Mouse (Mus musculus): ENCODE measurements around the gene Inka2. TPM values are rescaled to one million over a fixed set of nuclear protein-coding genes. Genes with fewer than 3 reads are reported as not detected.

The Inka2 gene
- polyA plus RNA-seq, 1 experiment from 2014 or later: 2.9 TPM

- H3K4me1 ChIP-seq (replicated peaks; ENCODE audit: control insufficient read depth, insufficient read depth): no peaks in the 10 kb centered on the region
- no peak overlapping the region for H3K4me3 ChIP-seq (ENCODE audit: low read depth, low read length)
- no peak for TF ChIP-seq CTCF (IDR thresholded peaks at IDR 0.05; ENCODE audit: low read depth)
- no peak for TF ChIP-seq EP300 (optimal IDR thresholded peaks at IDR 0.05)
- H3K4me2 ChIP-seq (replicated peaks; ENCODE audit: low read depth): no peak overlapping the region
- H3K36me3 ChIP-seq (ENCODE audit: control insufficient read depth, insufficient read depth, low read length): peaks cover 2% of the 10 kb centered on the region; the same call in 1 of the 2 replicates
- WGBS: 87% methylated on average over 7 of the region's 7 CpGs
- no peaks in the 10 kb centered on the region for H3K9me3 ChIP-seq (ENCODE audit: control insufficient read depth, low read length)
- no peak for DNase-seq (ENCODE audit: low spot score)
- H3K27me3 ChIP-seq (ENCODE audit: control insufficient read depth, insufficient read depth, low read length): no peaks in the 10 kb centered on the region
- ATAC-seq (ENCODE audit: low FRiP score, low TSS enrichment): no peak
- no peak overlapping the region for H3K9ac ChIP-seq (ENCODE audit: low read length)
- H3K27ac ChIP-seq (replicated peaks): no peak overlapping the region
These were observed 24.1 kb upstream of the Inka2 start for GRCm38 (mm10) chr3:105680346-105680745.

DNA sequence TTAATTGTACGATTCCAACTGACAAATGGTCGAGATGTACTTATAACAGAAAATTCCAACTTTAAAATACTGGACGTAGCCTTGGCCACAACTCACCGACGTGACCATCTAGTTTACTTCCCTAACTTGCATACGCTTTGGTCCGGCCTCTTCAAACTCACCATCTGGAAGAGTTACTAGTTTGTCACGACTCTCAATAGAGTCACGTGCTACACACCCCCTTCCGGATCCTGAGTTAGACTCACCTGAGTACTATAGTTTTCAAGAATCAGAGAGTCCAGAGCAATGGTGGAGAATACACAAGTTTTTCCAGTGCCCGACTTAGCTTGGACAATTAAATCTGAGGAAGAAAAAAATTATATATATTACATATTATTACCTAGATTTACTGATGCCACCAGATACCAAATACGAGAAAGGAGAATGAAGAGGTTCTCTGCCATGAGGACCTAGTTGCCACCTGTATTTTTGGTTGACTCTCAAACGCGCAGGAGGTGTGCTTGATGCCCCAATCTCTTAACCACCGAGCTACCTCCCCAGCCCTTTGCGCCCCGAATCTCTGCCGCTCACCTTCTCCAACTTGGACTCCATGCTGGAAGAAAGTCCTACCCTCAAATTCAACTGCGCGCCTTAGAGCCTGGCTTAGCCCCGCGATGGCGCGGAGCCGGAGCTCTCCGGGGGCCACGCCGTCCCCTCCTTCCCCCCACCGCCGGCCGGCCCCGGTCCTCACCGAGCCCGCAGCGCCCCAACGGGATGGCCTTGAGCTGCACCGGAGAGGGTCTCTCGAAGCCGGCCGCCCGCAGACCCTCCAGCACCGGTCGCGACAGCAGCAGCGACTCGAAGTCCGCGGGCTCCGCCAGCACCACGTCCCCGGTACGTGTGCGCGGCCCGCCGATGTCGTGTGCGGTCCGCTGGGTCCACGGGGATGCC is 17.7 kb upstream of the Inka2 start:
- H3K9me3 ChIP-seq (ENCODE audit: control insufficient read depth, low read length): no peaks in the 10 kb centered on the region

DNA sequence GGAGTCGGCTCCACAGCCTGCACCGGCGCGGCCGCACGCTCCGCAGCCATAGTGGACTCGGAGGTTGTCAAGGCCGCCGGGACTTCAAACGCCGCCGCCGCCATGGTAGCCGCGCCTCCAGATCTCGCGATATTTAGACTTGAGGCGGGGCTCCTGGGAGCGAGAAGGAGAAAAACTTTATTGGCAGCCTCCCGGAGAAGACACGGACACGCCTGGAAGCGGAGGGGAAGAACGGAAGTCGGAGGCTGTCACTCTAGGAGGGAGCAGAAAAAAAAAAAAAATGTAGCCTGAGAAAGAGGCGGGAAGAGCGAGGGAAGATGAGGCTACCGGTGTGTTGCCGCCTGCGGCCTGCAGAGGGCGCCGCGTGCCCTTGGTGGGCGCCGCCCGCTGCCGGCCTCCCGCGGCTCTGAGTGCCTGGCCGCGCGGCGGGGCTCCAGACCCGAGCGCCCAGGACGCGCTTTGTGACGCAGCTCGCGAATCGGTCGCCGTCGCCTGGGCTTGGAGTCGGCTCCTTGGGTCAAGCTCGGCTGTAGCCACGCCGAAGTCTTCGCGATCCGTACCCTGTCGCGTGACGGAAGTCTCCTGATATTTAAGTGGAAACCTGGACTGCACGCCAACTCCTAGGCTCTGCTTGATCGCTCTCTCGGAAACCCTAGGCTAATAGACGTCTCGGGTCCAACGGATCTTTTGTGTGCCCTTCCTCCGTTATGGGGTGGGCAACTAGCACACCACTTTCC is 16.9 kb upstream of the Inka2 start, which contains the start of gene Ddx20:
TSS of gene Ddx20 (minus strand) at position 251 of the 737 bp plus-strand sequence.
- no peaks in the 10 kb centered on the region for H3K9me3 ChIP-seq (ENCODE audit: control insufficient read depth, low read length)
- H3K4me1 ChIP-seq (replicated peaks; ENCODE audit: control insufficient read depth, insufficient read depth): 0 out of 2 replicates have a peak, but pooled peaks cover 3% of the 10 kb centered on the region
- H3K4me3 ChIP-seq (ENCODE audit: low read depth, low read length): peak within 1 kb of the TSS; percentile 73
- no peaks in the 10 kb centered on the region for H3K27me3 ChIP-seq (ENCODE audit: control insufficient read depth, insufficient read depth, low read length)
- H3K9ac ChIP-seq (ENCODE audit: low read length): peak within 1 kb of the TSS; percentile 78
- WGBS: under 1% methylated on average over 72 of the region's 72 CpGs
- ATAC-seq (ENCODE audit: low FRiP score, low TSS enrichment): peak; percentile 97
- H3K36me3 ChIP-seq (ENCODE audit: control insufficient read depth, insufficient read depth, low read length): no peaks in the 10 kb centered on the region
- peak within 1 kb of the TSS; percentile 81 for H3K27ac ChIP-seq (replicated peaks)
- peak; percentile 98 for DNase-seq (ENCODE audit: low spot score)
- peak within 1 kb of the TSS; percentile 86 for H3K4me2 ChIP-seq (replicated peaks; ENCODE audit: low read depth)
- TF ChIP-seq CTCF (IDR thresholded peaks at IDR 0.05; ENCODE audit: low read depth): peak; percentile 78
- peak; percentile 100 for TF ChIP-seq EP300 (optimal IDR thresholded peaks at IDR 0.05)

More for the DNA sequence above, 17.7 kb upstream of the Inka2 start:
- Histone ChIP-seq H3K36me3 (ENCODE audit: control insufficient read depth, insufficient read depth, low read length) (no peaks in the 10 kb centered on the region), H3K27ac (replicated peaks) (peak overlapping the region; percentile 41), H3K9ac (ENCODE audit: low read length) (peak overlapping the region; percentile 78), H3K4me2 (replicated peaks; ENCODE audit: low read depth) (peak overlapping the region; percentile 86), H3K4me3 (ENCODE audit: low read depth, low read length) (peak overlapping the region; percentile 73), H3K4me1 (replicated peaks; ENCODE audit: control insufficient read depth, insufficient read depth) (0 out of 2 replicates have a peak, but pooled peaks cover 3% of the 10 kb centered on the region), H3K27me3 (ENCODE audit: control insufficient read depth, insufficient read depth, low read length) (no peaks in the 10 kb centered on the region)
- WGBS: 6% methylated on average over 59 of the region's 60 CpGs
- TF ChIP-seq EP300 (optimal IDR thresholded peaks at IDR 0.05) (no peak), CTCF (IDR thresholded peaks at IDR 0.05; ENCODE audit: low read depth) (no peak)
- ATAC-seq (ENCODE audit: low FRiP score, low TSS enrichment) (no peak; the same call in none of the 2 replicates), DNase-seq (ENCODE audit: low spot score) (peak; percentile 62)

DNA sequence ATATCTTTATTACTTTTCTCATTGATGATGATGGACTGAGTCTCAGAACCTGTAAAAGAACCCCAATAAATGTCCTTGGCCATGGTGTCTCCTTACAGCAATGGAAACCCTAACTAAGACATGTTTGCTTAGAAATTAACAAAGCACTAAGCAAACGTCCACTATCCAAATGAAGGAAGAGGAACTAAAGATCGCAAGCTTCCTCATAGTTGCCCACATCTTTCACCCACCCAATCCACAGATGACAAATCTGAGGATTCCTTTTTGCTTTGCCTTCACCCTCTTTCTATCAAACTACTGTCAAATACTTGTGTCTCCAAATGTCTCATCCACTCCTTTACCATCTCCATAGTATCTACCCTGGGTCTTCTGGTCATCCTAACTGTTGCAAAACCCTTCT is 15.9 kb upstream of the Inka2 start:
- no peak overlapping the region for H3K4me3 ChIP-seq (ENCODE audit: low read depth, low read length)
- no peak for DNase-seq (ENCODE audit: low spot score)
- H3K27me3 ChIP-seq (ENCODE audit: control insufficient read depth, insufficient read depth, low read length): no peaks in the 10 kb centered on the region
- H3K27ac ChIP-seq (replicated peaks): no peak overlapping the region
- 81% methylated on average over 2 of the region's 2 CpGs for WGBS
- H3K9me3 ChIP-seq (ENCODE audit: control insufficient read depth, low read length): no peaks in the 10 kb centered on the region
- H3K4me2 ChIP-seq (replicated peaks; ENCODE audit: low read depth): no peak overlapping the region
- no peak overlapping the region for H3K9ac ChIP-seq (ENCODE audit: low read length)
- no peak for ATAC-seq (ENCODE audit: low FRiP score, low TSS enrichment)
- TF ChIP-seq CTCF (IDR thresholded peaks at IDR 0.05; ENCODE audit: low read depth) (no peak), EP300 (optimal IDR thresholded peaks at IDR 0.05) (no peak)
- H3K4me1 ChIP-seq (replicated peaks; ENCODE audit: control insufficient read depth, insufficient read depth): 0 out of 2 replicates have a peak, but pooled peaks cover 3% of the 10 kb centered on the region
- no peaks in the 10 kb centered on the region for H3K36me3 ChIP-seq (ENCODE audit: control insufficient read depth, insufficient read depth, low read length)

GRCm38 (mm10) chr3:105693327-105694080 is 10.9 kb upstream of the Inka2 start:
- no peak overlapping the region for H3K27ac ChIP-seq (replicated peaks)
- WGBS: 69% methylated on average over 14 of the region's 14 CpGs
- H3K27me3 ChIP-seq (ENCODE audit: control insufficient read depth, insufficient read depth, low read length): no peaks in the 10 kb centered on the region
- no peak overlapping the region for H3K9ac ChIP-seq (ENCODE audit: low read length)
- no peak overlapping the region for H3K4me2 ChIP-seq (replicated peaks; ENCODE audit: low read depth)
- no peak for TF ChIP-seq EP300 (optimal IDR thresholded peaks at IDR 0.05)
- TF ChIP-seq CTCF (IDR thresholded peaks at IDR 0.05; ENCODE audit: low read depth): no peak
- DNase-seq (ENCODE audit: low spot score): no peak
- no peaks in the 10 kb centered on the region for H3K4me1 ChIP-seq (replicated peaks; ENCODE audit: control insufficient read depth, insufficient read depth)
- no peaks in the 10 kb centered on the region for H3K9me3 ChIP-seq (ENCODE audit: control insufficient read depth, low read length)
- no peak for ATAC-seq (ENCODE audit: low FRiP score, low TSS enrichment)
- no peak overlapping the region for H3K4me3 ChIP-seq (ENCODE audit: low read depth, low read length)
- H3K36me3 ChIP-seq (ENCODE audit: control insufficient read depth, insufficient read depth, low read length): no peaks in the 10 kb centered on the region

All from stomach, postnatal 0 days (tissue).